Mouse (Mus musculus) MEL (cell line): ENCODE data around the gene Paqr5. TPM values are rescaled to one million over a fixed set of nuclear protein-coding genes. Genes with fewer than 3 reads are reported as not detected.

ENCODE experiments used
- polyA plus RNA-seq, 2 experiments: library from polyadenylated mRNA; stranded (reverse) in 1 of 2; unstranded in 1 of 2; fragments of >175 nt in 1 of 2; fragments of >200 nt in 1 of 2; gene quantifications; 2 replicates each; pipeline versions ENCODE4 v1.2.1 to v1.2.4; 2012; ENCODE audit warnings: low replicate concordance in 2 of 2, low read depth in 1 of 2; ENCODE audit not compliant: insufficient read length in 2 of 2, insufficient read depth in 1 of 2, missing spikeins in 1 of 2
- total RNA-seq: library from RNA; depleted of rRNA; stranded (reverse); fragments of 300-350 nt; gene quantifications from 2 replicates; pipeline ENCODE4 v1.2.3, GENCODE M21; 2012; rRNA removed

The Paqr5 gene
- total and polyA plus RNA-seq, 3 experiments = 0.04 TPM; not detected in 2

Other genes with a start within 250 kb of the Paqr5 start
- gene Rplp1, start 112.3 kb downstream of the Paqr5 start, total RNA-seq = 13,843 and 15,045 TPM in 2 replicates
- gene Rplp1, start 112.3 kb downstream of the Paqr5 start, polyA plus RNA-seq = 1,000 to 10,000 TPM in 1 of 2 experiments, not detected in 1; 9,058 TPM
- gene Kif23, start 80.1 kb downstream of the Paqr5 start, total RNA-seq = 37.5 and 54.3 TPM in 2 replicates
- gene Kif23, start 80.1 kb downstream of the Paqr5 start, polyA plus RNA-seq = 100 to 1,000 TPM in 1 of 2 experiments, not detected in 1; 100 TPM
- 11.8 and 12.2 TPM in 2 replicates for gene Glce, start 95.8 kb upstream of the Paqr5 start, total RNA-seq
- 1 to 10 TPM in 1 of 2 experiments, not detected in 1; 9.2 TPM for gene Glce, start 95.8 kb upstream of the Paqr5 start, polyA plus RNA-seq